In the genomic region with DNA sequence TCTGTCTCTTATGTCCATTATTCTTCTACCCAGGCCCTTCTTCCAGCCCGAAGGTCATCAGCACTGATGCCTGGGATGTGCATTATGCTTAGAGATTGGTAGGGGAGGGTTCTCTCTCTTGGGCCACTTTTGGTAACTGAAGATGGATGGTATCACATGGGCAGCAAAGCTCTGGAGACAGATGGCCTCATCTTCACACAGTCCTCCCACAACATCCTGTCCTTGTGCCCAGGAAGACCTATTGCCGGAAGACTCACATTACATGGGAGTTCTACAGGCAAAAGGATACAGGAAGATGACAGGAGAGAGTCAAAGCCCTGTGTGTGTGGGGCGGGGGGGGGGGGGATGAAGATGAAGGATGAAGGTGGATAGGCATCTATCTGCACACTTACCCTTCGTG, we compare ENCODE assay signal across 18 mouse cellular contexts.
"Had no signal": no experiment of that assay in that cellular context is flagged by ENCODE, and none has a peak within 500 bp of the region (broad histone marks: within the 10 kb centered on the region; RNA-seq: fewer than 3 reads in every experiment).

No protein-coding gene starts in this region.

- DNase-seq: kidney, adult 18-20 months; left cerebral cortex, postnatal 4 days; liver; lung, adult 18-20 months; lung, postnatal 14 days; lung, postnatal 4 days; right cerebral cortex, adult 18-20 months; right cerebral cortex, postnatal 14 days; right cerebral cortex, postnatal 4 days; thymus, adult 2 months; thymus, postnatal 14 days; thymus, postnatal 4 days had no signal

- H3K27me3 ChIP-seq: limb, embryonic 13.5 days; liver, embryonic 12.5 days; liver, embryonic 15.5 days; lung, embryonic 15.5 days had no signal

- H3K4me2 ChIP-seq: limb, embryonic 13.5 days; liver, embryonic 12.5 days; liver, embryonic 15.5 days; lung, embryonic 15.5 days; midbrain, embryonic 11.5 days had no signal

- ATAC-seq: liver, embryonic 12.5 days had no signal

- H3K4me1 ChIP-seq: liver, embryonic 12.5 days; liver, embryonic 15.5 days; lung, embryonic 15.5 days had no signal

- H3K4me3 ChIP-seq: limb, embryonic 13.5 days; liver, embryonic 12.5 days; liver, embryonic 15.5 days; lung, embryonic 15.5 days had no signal

- H3K36me3 ChIP-seq: limb, embryonic 13.5 days; liver, embryonic 12.5 days; liver, embryonic 15.5 days; lung, embryonic 15.5 days had no signal

- H3K9me3 ChIP-seq: limb, embryonic 13.5 days; liver, embryonic 12.5 days; liver, embryonic 15.5 days; lung, embryonic 15.5 days had no signal

- H3K9ac ChIP-seq: limb, embryonic 13.5 days; liver, embryonic 12.5 days; liver, embryonic 15.5 days; lung, embryonic 15.5 days had no signal

- H3K27ac ChIP-seq: limb, embryonic 13.5 days; liver, embryonic 12.5 days; liver, embryonic 15.5 days; lung, embryonic 15.5 days; stomach, postnatal 0 days had no signal
